Mouse (Mus musculus) lung, embryonic 16.5 days (tissue): ENCODE results near the gene Ift52. TPM values are rescaled to one million over a fixed set of nuclear protein-coding genes. Genes with fewer than 3 reads are reported as not detected.

Experiments used
- ATAC-seq: fragments of 200-750 bp; cut with Nextera tagmentation; 2 replicates; pipeline ENCODE4 v1.8.0; 2017; ENCODE audit warnings: low read depth, mild to moderate bottlenecking, moderate library complexity
- H3K27ac ChIP-seq: fragments of 300-500 bp; sonication (generic); 2 replicates; pipeline ENCODE4 v1.5.1; 2014; ENCODE audit warnings: mild to moderate bottlenecking, control low read depth, low read length
- H3K27me3 ChIP-seq: fragments of 300-500 bp; sonication (generic); 2 replicates; pipeline ENCODE4 v1.6.1; 2014; ENCODE audit warnings: low read depth, low read length, mixed read lengths; ENCODE audit not compliant: control insufficient read depth, insufficient read depth
- H3K36me3 ChIP-seq: fragments of 300-500 bp; sonication (generic); 2 replicates; pipeline ENCODE4 v1.6.1; 2014; ENCODE audit warnings: low read length; ENCODE audit not compliant: control insufficient read depth, insufficient read depth
- H3K4me1 ChIP-seq: fragments of 300-500 bp; sonication (generic); replicated peaks from 2 replicates; pipeline ENCODE4 v1.6.1; 2014; ENCODE audit warnings: low read length, mixed read lengths; ENCODE audit not compliant: control insufficient read depth, insufficient read depth
- H3K4me2 ChIP-seq: fragments of 300-500 bp; sonication (generic); 2 replicates; pipeline ENCODE4 v1.6.1; 2014; ENCODE audit warnings: low read depth, low read length, control low read depth
- H3K4me3 ChIP-seq: fragments of 300-500 bp; sonication (generic); 2 replicates; pipeline ENCODE4 v1.5.1; 2014; ENCODE audit warnings: mild to moderate bottlenecking, low read length, control low read depth
- H3K9ac ChIP-seq: fragments of 300-500 bp; sonication (generic); 2 replicates; pipeline ENCODE4 v1.6.1; 2014; ENCODE audit warnings: low read length, control low read depth
- H3K9me3 ChIP-seq: fragments of 300-500 bp; sonication (generic); 2 replicates; pipeline ENCODE4 v1.6.1; 2016; ENCODE audit warnings: low read length; ENCODE audit not compliant: control insufficient read depth
- WGBS: fragments of 180-500 bp; shearing (Covaris S2); extraction: QIAGEN DNeasy Blood & Tissue Kit; methylation state at CpG from one replicate; pipeline ENCODE4 v1.1.7; 2014; 5-methylcytosine and 5-hydroxymethylcytosine counted together
- polyA plus RNA-seq: library from polyadenylated mRNA; unstranded; fragments of >200 nt; fragmentation: Nextera tagmentation; extraction: Ambion mirVana; gene quantifications from 2 replicates; pipeline ENCODE4 v1.2.1, GENCODE M21; 2015

Gene Ift52
- 49.8 and 50.6 TPM in 2 replicates for polyA plus RNA-seq

DNA sequence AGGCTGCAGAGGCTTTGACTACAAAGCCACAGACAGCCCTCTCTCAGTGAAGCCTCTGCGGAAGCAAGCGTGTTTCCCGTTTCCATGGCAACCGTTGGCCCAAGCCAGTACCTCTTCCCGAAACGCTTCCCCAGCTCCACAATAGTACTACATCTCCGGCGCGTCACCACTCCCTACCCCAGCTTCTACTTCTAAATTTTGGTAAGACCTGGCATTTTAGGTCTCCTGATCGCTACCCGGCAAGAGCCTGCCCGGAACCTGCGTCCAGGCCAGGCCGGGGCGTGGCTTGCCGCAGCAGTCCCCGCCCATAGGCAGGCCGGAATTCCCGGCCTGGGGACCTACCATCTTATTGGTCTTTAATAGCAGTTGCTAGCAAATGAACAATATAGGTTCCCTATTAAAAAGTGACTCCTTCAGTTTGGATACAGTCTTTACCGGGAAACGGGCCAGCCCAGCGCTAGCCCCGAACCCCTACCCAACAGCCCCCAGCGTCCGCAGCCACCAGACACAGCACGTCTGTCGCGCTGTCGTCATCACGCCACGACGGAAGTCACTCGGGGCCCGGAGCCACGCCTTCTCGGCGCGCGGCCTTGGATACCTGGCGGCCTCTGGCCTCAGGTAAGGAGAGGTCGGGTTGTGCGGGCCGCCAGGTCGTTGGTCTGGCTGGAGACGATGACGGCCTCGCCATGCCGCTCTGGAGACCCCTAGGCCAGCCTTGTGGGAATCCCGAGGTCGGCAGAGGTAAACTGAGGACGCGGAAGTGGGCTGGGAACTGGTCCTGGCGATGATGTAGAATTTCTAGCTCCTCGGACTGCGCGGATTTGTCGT is at the start of gene Ift52:
Gene Ift52, plus strand, starts transcription at position 439 of the 828 bp plus-strand sequence.
- Histone ChIP-seq H3K4me2 (peak within 1 kb of the TSS; percentile 58), H3K4me1 (peaks cover 4% of the 10 kb centered on the region; the same call in 1 of the 2 replicates), H3K27ac (peak within 1 kb of the TSS; percentile 76), H3K36me3 (no peaks in the 10 kb centered on the region), H3K4me3 (peak within 1 kb of the TSS; percentile 68), H3K27me3 (no peaks in the 10 kb centered on the region), H3K9me3 (no peaks in the 10 kb centered on the region), H3K9ac (peak within 1 kb of the TSS; percentile 72)
- under 1% methylated on average over 57 of the region's 57 CpGs for WGBS
- ATAC-seq, result peak; percentile 97

DNA sequence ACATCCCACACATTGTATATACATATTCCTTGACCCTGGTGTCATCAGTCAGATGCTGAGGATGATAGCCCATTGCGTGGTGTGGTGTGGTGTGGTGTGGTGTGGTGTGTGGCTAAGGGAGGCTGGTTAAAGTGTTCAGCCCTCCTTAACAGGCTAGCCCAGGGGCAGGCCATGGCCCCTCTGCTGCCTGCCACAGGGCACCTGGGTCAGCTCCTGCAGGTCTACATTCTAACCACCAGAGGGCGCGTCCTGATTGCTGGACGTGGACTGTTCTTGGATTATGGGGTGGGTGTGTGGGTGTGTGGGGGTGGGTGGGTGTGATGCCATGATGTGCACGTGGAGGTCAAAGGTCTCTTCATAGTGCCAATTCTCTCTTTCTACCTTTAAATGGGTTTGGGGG is 48.8 kb upstream of the Ift52 start:
- Histone ChIP-seq H3K4me3 (no peak overlapping the region), H3K4me2 (no peak overlapping the region), H3K27me3 (no peaks in the 10 kb centered on the region), H3K9me3 (no peaks in the 10 kb centered on the region), H3K4me1 (no peaks in the 10 kb centered on the region), H3K36me3 (no peaks in the 10 kb centered on the region), H3K9ac (no peak overlapping the region), H3K27ac (no peak overlapping the region)
- WGBS, result 6% methylated on average over 5 of the region's 5 CpGs
- ATAC-seq, result 0 out of 2 replicates have a peak, but pooled peaks have one; percentile 5

DNA sequence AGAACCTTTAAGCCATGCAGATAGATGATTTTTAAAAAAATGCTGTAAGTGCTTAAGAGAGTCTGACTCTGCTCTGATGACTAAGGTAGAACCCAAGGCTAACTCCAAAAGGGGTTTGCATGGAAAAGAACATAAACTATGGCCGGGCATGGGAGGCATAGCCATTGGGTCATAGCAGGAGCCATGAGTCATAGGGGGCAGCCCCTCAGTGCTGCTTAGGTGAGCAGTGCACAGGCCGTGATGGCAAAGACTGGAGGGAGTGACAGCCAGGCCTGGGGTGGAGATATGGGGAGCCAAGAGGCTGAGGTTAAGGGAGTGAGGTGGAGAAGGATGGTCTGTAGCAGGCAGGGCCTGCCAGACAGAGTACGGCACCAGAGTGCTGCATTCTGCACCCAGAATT is 48.1 kb upstream of the Ift52 start:
- no peak overlapping the region for H3K27ac ChIP-seq

DNA sequence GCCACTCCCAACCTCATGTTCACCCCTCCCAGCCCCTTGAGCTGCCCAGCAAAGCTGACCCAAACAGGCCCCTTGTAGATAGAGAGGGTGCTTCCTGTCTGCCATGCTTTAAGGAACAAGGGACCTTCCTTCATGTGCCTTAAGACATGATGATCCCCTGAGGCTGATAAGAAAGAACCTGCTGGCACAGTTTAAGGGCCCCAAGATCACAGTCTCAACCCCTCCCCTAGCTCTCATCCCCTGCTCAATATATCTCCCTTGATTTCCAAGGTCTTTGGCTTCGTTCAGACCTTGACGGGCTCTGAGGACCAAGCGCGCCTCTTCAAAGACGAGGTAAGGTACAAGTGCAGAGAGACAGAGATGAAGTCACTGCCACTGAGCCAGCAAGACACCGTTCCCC is 46.3 kb upstream of the Ift52 start:
- H3K9me3 ChIP-seq, result no peaks in the 10 kb centered on the region
- H3K4me3 ChIP-seq, result no peak overlapping the region
- H3K27ac ChIP-seq, result no peak overlapping the region
- no peaks in the 10 kb centered on the region for H3K4me1 ChIP-seq
- no peaks in the 10 kb centered on the region for H3K36me3 ChIP-seq
- no peak overlapping the region for H3K4me2 ChIP-seq
- ATAC-seq, result no peak
- 67% methylated on average over 6 of the region's 6 CpGs for WGBS
- H3K27me3 ChIP-seq, result no peaks in the 10 kb centered on the region
- H3K9ac ChIP-seq, result no peak overlapping the region

More for the DNA sequence above, 48.1 kb upstream of the Ift52 start:
- H3K27me3 ChIP-seq, result no peaks in the 10 kb centered on the region
- no peaks in the 10 kb centered on the region for H3K36me3 ChIP-seq
- no peak for ATAC-seq
- H3K4me2 ChIP-seq, result no peak overlapping the region
- H3K9me3 ChIP-seq, result no peaks in the 10 kb centered on the region
- H3K4me1 ChIP-seq, result no peaks in the 10 kb centered on the region
- WGBS, result 69% methylated on average over 3 of the region's 3 CpGs
- H3K4me3 ChIP-seq, result no peak overlapping the region
- H3K9ac ChIP-seq, result no peak overlapping the region

GRCm38 (mm10) chr2:162972752-162973151 is 44.4 kb upstream of the Ift52 start:
- Histone ChIP-seq H3K27ac (no peak overlapping the region), H3K36me3 (no peaks in the 10 kb centered on the region), H3K4me2 (no peak overlapping the region), H3K27me3 (no peaks in the 10 kb centered on the region), H3K4me1 (no peaks in the 10 kb centered on the region), H3K9me3 (no peaks in the 10 kb centered on the region), H3K9ac (no peak overlapping the region), H3K4me3 (no peak overlapping the region)
- 30% methylated on average over 7 of the region's 7 CpGs for WGBS
- no peak for ATAC-seq

- Histone ChIP-seq H3K4me2 (no peak overlapping the region), H3K27ac (no peak overlapping the region), H3K4me1 (no peaks in the 10 kb centered on the region), H3K4me3 (no peak overlapping the region), H3K27me3 (no peaks in the 10 kb centered on the region), H3K36me3 (no peaks in the 10 kb centered on the region), H3K9ac (no peak overlapping the region), H3K9me3 (no peaks in the 10 kb centered on the region)
- no peak for ATAC-seq
- WGBS, result 48% methylated on average over 5 of the region's 5 CpGs
These were observed 43.9 kb upstream of the Ift52 start for GRCm38 (mm10) chr2:162973206-162973605.

DNA sequence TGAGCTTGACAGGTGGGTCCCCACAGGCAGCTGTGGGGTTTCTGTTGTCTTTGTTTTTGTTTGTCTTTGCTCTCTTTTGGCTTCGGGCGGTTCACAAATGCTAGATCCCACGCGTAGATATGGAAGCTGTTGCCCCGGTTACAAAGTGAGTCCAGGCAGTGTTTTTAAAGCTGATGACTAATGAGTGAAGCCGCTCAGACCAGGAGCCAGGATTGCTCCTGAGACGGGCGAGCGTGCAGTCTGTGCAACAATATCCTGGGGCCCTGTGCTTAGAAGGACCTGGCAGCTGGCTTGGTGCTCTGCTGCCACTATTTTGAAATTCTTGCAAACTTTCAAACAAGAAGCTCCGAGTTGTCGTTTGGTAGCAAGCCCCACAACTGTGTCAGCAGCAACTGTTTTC is 43.5 kb upstream of the Ift52 start:
- Histone ChIP-seq H3K4me3 (no peak overlapping the region), H3K27me3 (no peaks in the 10 kb centered on the region), H3K4me2 (no peak overlapping the region), H3K9ac (no peak overlapping the region), H3K4me1 (no peaks in the 10 kb centered on the region), H3K27ac (no peak overlapping the region), H3K36me3 (no peaks in the 10 kb centered on the region), H3K9me3 (no peaks in the 10 kb centered on the region)
- WGBS, result 11% methylated on average over 11 of the region's 11 CpGs
- no peak for ATAC-seq

GRCm38 (mm10) chr2:162975157-162975775 is 41.9 kb upstream of the Ift52 start:
- Histone ChIP-seq H3K36me3 (no peaks in the 10 kb centered on the region), H3K4me2 (no peak overlapping the region), H3K27ac (no peak overlapping the region), H3K27me3 (no peaks in the 10 kb centered on the region), H3K4me3 (no peak overlapping the region), H3K9me3 (no peaks in the 10 kb centered on the region), H3K9ac (no peak overlapping the region), H3K4me1 (no peaks in the 10 kb centered on the region)
- 69% methylated on average over 11 of the region's 11 CpGs for WGBS
- ATAC-seq, result peak; percentile 41

GRCm38 (mm10) chr2:162976001-162976400 is 41.2 kb upstream of the Ift52 start:
- peak; percentile 30; the same call in 1 of the 2 replicates for ATAC-seq

More at GRCm38 (mm10) chr2:162976001-162976400, 41.2 kb upstream of the Ift52 start:
- H3K4me3 ChIP-seq, result no peak overlapping the region
- no peak overlapping the region for H3K4me2 ChIP-seq
- no peaks in the 10 kb centered on the region for H3K36me3 ChIP-seq
- no peaks in the 10 kb centered on the region for H3K4me1 ChIP-seq
- no peak overlapping the region for H3K27ac ChIP-seq
- WGBS, result 64% methylated on average over 4 of the region's 4 CpGs
- no peaks in the 10 kb centered on the region for H3K27me3 ChIP-seq
- H3K9me3 ChIP-seq, result no peaks in the 10 kb centered on the region
- H3K9ac ChIP-seq, result no peak overlapping the region
